Mouse (Mus musculus) stomach, postnatal 0 days (tissue): ENCODE results near the gene Ric8b. TPM values are rescaled to one million over a fixed set of nuclear protein-coding genes. Genes with fewer than 3 reads are reported as not detected.

ENCODE experiments used
- ATAC-seq: fragments of 200-750 bp; cut with Nextera tagmentation; 2 replicates; pipeline ENCODE4 v1.8.0; 2017; ENCODE audit not compliant: low FRiP score, low TSS enrichment
- DNase-seq: peaks from one replicate; pipeline ENCODE4 v3.0.0-alpha.2; 2016; ENCODE audit warnings: low spot score
- H3K27ac ChIP-seq: fragments of 300-500 bp; sonication (generic); replicated peaks from 2 replicates; pipeline ENCODE4 v1.5.1; 2014; ENCODE audit warnings: mild to moderate bottlenecking, control low read depth
- H3K27me3 ChIP-seq: fragments of 300-500 bp; sonication (generic); 2 replicates; pipeline ENCODE4 v1.6.1; 2014; ENCODE audit warnings: low read length; ENCODE audit not compliant: control insufficient read depth, insufficient read depth
- H3K36me3 ChIP-seq: fragments of 300-500 bp; sonication (generic); 2 replicates; pipeline ENCODE4 v1.6.1; 2014; ENCODE audit warnings: low read length, mixed read lengths; ENCODE audit not compliant: control insufficient read depth, insufficient read depth
- H3K4me1 ChIP-seq: fragments of 300-500 bp; sonication (generic); replicated peaks from 2 replicates; pipeline ENCODE4 v1.6.1; 2014; ENCODE audit warnings: antibody characterized with exemption; ENCODE audit not compliant: control insufficient read depth, insufficient read depth
- H3K4me2 ChIP-seq: fragments of 300-500 bp; sonication (generic); replicated peaks from 2 replicates; pipeline ENCODE4 v1.6.1; 2014; ENCODE audit warnings: low read depth, mild to moderate bottlenecking, control low read depth, moderate library complexity
- H3K4me3 ChIP-seq: fragments of 300-500 bp; sonication (generic); 2 replicates; pipeline ENCODE4 v1.5.1; 2014; ENCODE audit warnings: low read depth, low read length, control low read depth
- H3K9ac ChIP-seq: fragments of 300-500 bp; sonication (generic); 2 replicates; pipeline ENCODE4 v1.6.1; 2014; ENCODE audit warnings: mild to moderate bottlenecking, low read length, control low read depth, mixed read lengths
- H3K9me3 ChIP-seq: fragments of 300-500 bp; sonication (generic); 2 replicates; pipeline ENCODE4 v1.6.1; 2016; ENCODE audit warnings: low read length; ENCODE audit not compliant: control insufficient read depth
- CTCF ChIP-seq: IDR thresholded peaks from 2 replicates; pipeline ENCODE4 v1.5.1; 2016; ENCODE audit warnings: antibody characterized with exemption, low read depth, mild to moderate bottlenecking, moderate library complexity
- EP300 ChIP-seq: optimal IDR thresholded peaks from 2 replicates; pipeline ENCODE3; 2016; ENCODE audit warnings: antibody characterized with exemption
- WGBS: fragments of 180-500 bp; shearing (Covaris S2); extraction: QIAGEN DNeasy Blood & Tissue Kit; methylation state at CpG from one replicate; pipeline ENCODE4 v1.1.7; 2014; 5-methylcytosine and 5-hydroxymethylcytosine counted together
- polyA plus RNA-seq: library from polyadenylated mRNA; unstranded; fragments of >200 nt; fragmentation: Nextera tagmentation; extraction: Ambion mirVana; gene quantifications from 2 replicates; pipeline ENCODE4 v1.2.1, GENCODE M21; 2015

Ric8b gene
- polyA plus RNA-seq, 1 experiment from 2014 or later = 7.4 TPM

DNA sequence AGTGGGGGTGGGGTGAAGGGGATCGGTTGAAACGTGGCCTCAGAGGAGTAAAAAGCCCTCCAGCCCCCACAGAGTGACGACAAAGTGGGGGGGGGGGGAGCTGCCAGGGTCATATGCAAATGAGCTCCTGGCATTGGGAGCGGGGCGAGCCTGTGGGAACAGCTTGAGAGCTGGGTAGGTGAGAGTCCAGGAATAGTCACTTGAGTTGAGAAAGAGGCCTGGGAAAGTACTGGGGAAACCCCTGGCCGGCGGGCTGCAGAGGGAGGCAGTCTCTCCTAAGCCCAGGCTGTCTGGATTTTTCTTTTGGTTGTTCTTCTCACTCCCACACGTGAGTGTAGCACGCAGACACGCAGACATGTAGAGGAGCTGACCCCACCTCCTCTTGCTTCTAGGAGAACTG lies 120.7 kb downstream of the Ric8b start:
- H3K4me3 ChIP-seq = no peak overlapping the region
- H3K27me3 ChIP-seq = no peaks in the 10 kb centered on the region
- WGBS = 64% methylated on average over 10 of the region's 10 CpGs
- no peaks in the 10 kb centered on the region for H3K9me3 ChIP-seq
- H3K36me3 ChIP-seq = no peaks in the 10 kb centered on the region
- no peak overlapping the region for H3K27ac ChIP-seq
- H3K4me1 ChIP-seq = no peaks in the 10 kb centered on the region
- TF ChIP-seq CTCF = no peak
- no peak for TF ChIP-seq EP300
- H3K4me2 ChIP-seq = no peak overlapping the region
- ATAC-seq (no peak), DNase-seq (no peak)
- no peak overlapping the region for H3K9ac ChIP-seq

DNA sequence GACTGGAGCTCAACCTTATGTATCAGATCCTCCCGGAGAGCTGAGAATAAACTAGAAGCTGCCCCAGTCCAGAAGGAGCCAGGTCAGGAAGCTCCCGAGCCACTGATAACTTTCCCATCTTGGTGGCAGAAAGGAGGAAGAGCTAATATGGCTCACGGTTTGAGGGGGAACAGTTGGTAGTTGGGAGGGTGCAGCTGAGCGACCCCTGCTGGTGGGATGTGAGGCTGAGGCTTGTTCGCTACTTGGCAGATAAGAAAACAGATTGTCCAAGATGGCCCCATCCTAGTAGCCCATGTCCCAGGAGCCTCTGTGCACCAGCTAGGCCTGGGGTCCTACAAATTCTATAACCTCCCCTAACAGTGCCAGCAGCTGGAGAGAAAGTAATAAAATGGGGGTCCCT lies 121.4 kb downstream of the Ric8b start:
- DNase-seq (no peak), ATAC-seq (no peak)
- TF ChIP-seq CTCF (0 out of 2 replicates have a peak, but pooled peaks have one; percentile 15), EP300 (no peak)
- Histone ChIP-seq H3K4me2 (no peak overlapping the region), H3K27me3 (no peaks in the 10 kb centered on the region), H3K27ac (no peak overlapping the region), H3K9ac (no peak overlapping the region), H3K4me1 (no peaks in the 10 kb centered on the region), H3K4me3 (no peak overlapping the region), H3K9me3 (no peaks in the 10 kb centered on the region), H3K36me3 (no peaks in the 10 kb centered on the region)
- WGBS = 86% methylated on average over 5 of the region's 5 CpGs

DNA sequence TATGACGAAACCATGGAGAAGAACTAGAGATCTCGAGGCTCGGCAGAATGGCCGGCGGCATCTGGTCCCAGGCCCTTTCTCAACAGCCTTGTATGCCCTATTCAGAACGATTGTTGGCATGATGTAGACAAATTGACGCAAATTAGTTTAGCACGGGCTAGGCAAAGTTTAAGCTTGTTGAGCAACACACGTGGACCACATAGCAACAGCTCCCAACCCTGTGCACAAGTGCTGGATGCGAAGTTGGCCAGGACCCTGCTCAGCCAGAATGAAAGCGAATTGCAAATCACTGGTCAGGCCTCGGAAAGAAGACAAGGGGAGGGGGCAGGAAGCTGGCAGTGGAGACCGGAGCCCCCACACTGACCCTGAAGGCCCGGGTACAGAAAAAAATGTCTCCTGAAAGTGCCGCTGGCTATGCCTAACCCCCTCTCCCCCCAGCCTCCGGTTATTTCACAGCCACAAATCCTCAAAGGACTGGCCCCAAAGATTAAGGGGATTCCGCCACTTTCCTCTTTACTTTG lies 126.8 kb downstream of the Ric8b start:
- Histone ChIP-seq H3K9ac (no peak overlapping the region), H3K27ac (no peak overlapping the region), H3K4me1 (no peaks in the 10 kb centered on the region), H3K4me3 (peak overlapping the region; percentile 15; the same call in 1 of the 2 replicates), H3K27me3 (no peaks in the 10 kb centered on the region), H3K9me3 (no peaks in the 10 kb centered on the region), H3K36me3 (no peaks in the 10 kb centered on the region), H3K4me2 (peak overlapping the region; percentile 46)
- DNase-seq = no peak
- no peak for TF ChIP-seq EP300
- no peak for TF ChIP-seq CTCF
- WGBS = 41% methylated on average over 17 of the region's 17 CpGs
- no peak for ATAC-seq

DNA sequence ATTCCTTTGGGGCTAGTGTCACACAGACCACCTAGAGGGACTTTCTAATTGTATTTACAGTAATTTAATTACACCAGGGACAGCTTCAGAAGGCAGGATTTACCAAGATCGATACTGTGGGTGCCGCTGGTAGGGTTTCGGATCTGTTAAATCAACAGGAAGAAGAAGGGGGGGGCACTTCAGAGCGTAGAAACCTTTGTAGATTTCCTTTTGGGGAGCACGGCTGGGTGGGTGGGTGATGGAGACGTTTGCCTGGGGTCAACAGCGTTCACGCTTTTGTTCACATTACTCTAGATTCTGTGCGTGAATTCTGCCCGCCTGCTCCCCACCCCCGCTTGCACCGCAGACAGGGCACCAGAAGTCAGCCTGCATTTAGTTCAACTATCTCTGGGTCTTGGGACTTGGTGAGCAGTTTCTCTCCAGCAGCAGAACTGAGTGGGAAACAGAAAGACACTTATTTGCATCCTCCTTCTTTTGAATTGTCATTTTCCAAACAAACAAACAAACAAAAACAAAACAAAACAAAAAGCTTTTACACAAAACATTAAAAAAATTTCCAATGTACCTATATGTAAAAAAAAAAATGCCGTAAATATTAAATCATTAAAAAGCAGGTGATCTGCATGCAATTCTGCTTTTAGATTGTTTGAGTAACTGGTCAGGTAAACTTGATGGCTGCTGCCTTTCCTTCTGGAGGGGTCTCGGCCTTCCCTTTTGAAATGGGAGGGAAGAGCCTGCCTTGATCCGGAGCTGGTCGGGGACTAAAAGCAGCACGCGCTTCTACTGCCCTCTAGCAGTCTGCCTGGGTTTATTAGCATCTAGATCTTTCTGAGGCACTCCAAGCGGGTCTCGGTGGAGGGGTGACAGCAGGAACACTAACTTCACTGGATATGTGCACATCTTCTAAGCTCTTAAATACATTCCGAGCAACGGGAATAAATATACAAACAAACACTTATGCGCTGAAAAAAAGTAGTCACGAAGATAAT lies 127.6 kb downstream of the Ric8b start:
- H3K9me3 ChIP-seq = no peaks in the 10 kb centered on the region
- H3K36me3 ChIP-seq = no peaks in the 10 kb centered on the region
- peak overlapping the region; percentile 46 for H3K4me2 ChIP-seq
- peak overlapping the region; percentile 15; the same call in 1 of the 2 replicates for H3K4me3 ChIP-seq
- ATAC-seq (peak; percentile 40; the same call in 1 of the 2 replicates), DNase-seq (peak; percentile 49)
- no peak overlapping the region for H3K9ac ChIP-seq
- H3K4me1 ChIP-seq = no peaks in the 10 kb centered on the region
- H3K27me3 ChIP-seq = no peaks in the 10 kb centered on the region
- H3K27ac ChIP-seq = no peak overlapping the region
- 13% methylated on average over 24 of the region's 24 CpGs for WGBS
- TF ChIP-seq EP300 (no peak), CTCF (peak; percentile 84)

DNA sequence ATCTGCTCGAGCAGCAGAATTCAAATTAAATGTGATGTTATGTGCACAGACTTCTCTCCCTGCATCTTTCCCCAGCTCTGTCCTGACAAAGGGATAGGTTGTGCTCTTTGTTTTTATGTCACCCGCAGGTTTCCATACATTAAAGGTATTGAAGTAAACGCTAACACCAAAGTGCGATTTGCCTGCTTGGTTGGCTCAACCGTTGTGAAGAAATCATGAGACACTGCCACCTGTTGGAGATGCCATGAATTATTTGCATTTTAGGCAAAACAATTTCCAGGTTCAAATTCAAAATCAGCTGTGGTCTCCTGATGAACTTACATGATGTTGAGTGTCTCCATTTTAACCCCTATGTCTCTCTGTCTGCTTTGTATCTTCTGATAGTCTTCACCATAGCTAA lies 129.2 kb downstream of the Ric8b start:
- H3K36me3 ChIP-seq = no peaks in the 10 kb centered on the region
- TF ChIP-seq CTCF = peak; percentile 78
- TF ChIP-seq EP300 = no peak
- 30% methylated on average over 5 of the region's 5 CpGs for WGBS
- no peak overlapping the region for H3K4me2 ChIP-seq
- no peak overlapping the region for H3K4me3 ChIP-seq
- H3K9ac ChIP-seq = no peak overlapping the region
- ATAC-seq (no peak), DNase-seq (no peak)
- no peaks in the 10 kb centered on the region for H3K4me1 ChIP-seq
- H3K27me3 ChIP-seq = no peaks in the 10 kb centered on the region
- no peak overlapping the region for H3K27ac ChIP-seq
- no peaks in the 10 kb centered on the region for H3K9me3 ChIP-seq

DNA sequence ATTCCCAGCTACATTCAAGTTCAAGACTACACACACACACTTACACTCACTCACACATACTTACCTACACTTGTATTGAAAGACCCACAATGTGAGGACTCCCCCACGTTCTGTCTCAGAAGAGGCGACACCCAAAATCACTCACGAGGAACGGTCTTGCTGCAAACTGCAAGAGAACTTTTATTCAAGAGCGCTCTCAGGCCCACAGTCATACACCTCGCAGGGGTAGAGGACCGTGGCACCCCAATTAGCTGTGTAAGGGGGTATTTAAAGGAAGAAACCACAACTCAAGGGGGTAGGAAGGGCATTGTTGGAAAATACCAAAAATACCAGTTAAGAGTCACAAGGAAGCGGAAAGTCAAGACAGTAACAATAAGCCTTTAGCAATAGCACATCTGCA lies 130.6 kb downstream of the Ric8b start:
- Histone ChIP-seq H3K9ac (no peak overlapping the region), H3K27me3 (no peaks in the 10 kb centered on the region), H3K4me1 (no peaks in the 10 kb centered on the region), H3K4me2 (no peak overlapping the region), H3K36me3 (no peaks in the 10 kb centered on the region), H3K9me3 (no peaks in the 10 kb centered on the region), H3K4me3 (no peak overlapping the region), H3K27ac (no peak overlapping the region)
- ATAC-seq (no peak), DNase-seq (no peak)
- WGBS = 95% methylated on average over 8 of the region's 8 CpGs
- TF ChIP-seq CTCF (no peak), EP300 (no peak)
